Mouse (Mus musculus): ENCODE data around the gene Cdhr3.

Gene Cdhr3

GRCm38 (mm10) chr12:33092775-33093174, at the start of gene Cdhr3:
TSS of gene Cdhr3 (minus strand) at chr12:33092875.
- DNase-seq (ENCODE audit: low spot score): no peak

GRCm38 (mm10) chr12:33139083-33139482, 46.4 kb upstream of the Cdhr3 start:
- DNase-seq (ENCODE audit: low spot score): no peak

GRCm38 (mm10) chr12:33137857-33138256, 45.2 kb upstream of the Cdhr3 start:
- DNase-seq (ENCODE audit: low spot score): no peak

GRCm38 (mm10) chr12:33131796-33132195, 39.1 kb upstream of the Cdhr3 start:
- DNase-seq (ENCODE audit: low spot score): no peak

GRCm38 (mm10) chr12:33130401-33130800, 37.7 kb upstream of the Cdhr3 start:
- no peak for DNase-seq (ENCODE audit: low spot score)

GRCm38 (mm10) chr12:33129410-33129809, 36.7 kb upstream of the Cdhr3 start:
- no peak for DNase-seq (ENCODE audit: low spot score)

- no peak for DNase-seq (ENCODE audit: low spot score)
These were observed 36.0 kb upstream of the Cdhr3 start for GRCm38 (mm10) chr12:33128702-33129101.

- no peak for DNase-seq (ENCODE audit: low spot score)
These were observed 35.4 kb upstream of the Cdhr3 start for GRCm38 (mm10) chr12:33128121-33128520.

GRCm38 (mm10) chr12:33126243-33126642, 33.6 kb upstream of the Cdhr3 start:
- no peak for DNase-seq (ENCODE audit: low spot score)

GRCm38 (mm10) chr12:33125594-33126227, 33.0 kb upstream of the Cdhr3 start:
- DNase-seq (ENCODE audit: low spot score): no peak

GRCm38 (mm10) chr12:33118624-33119301, 26.1 kb upstream of the Cdhr3 start:
- no peak for DNase-seq (ENCODE audit: low spot score)

GRCm38 (mm10) chr12:33110894-33111471, 18.3 kb upstream of the Cdhr3 start:
- no peak for DNase-seq (ENCODE audit: low spot score)

- no peak for DNase-seq (ENCODE audit: low spot score)
These were observed 16.9 kb upstream of the Cdhr3 start for GRCm38 (mm10) chr12:33109531-33109930.

GRCm38 (mm10) chr12:33106438-33107167, 13.9 kb upstream of the Cdhr3 start:
- DNase-seq (ENCODE audit: low spot score): no peak

- DNase-seq (ENCODE audit: low spot score): no peak
These were observed 13.0 kb upstream of the Cdhr3 start for GRCm38 (mm10) chr12:33105724-33106123.

- no peak for DNase-seq (ENCODE audit: low spot score)
These were observed 9.9 kb upstream of the Cdhr3 start for GRCm38 (mm10) chr12:33102342-33103115.

GRCm38 (mm10) chr12:33101627-33102026, 9.0 kb upstream of the Cdhr3 start:
- DNase-seq (ENCODE audit: low spot score): no peak

GRCm38 (mm10) chr12:33096017-33096416, 3.3 kb upstream of the Cdhr3 start:
- DNase-seq (ENCODE audit: low spot score): no peak

GRCm38 (mm10) chr12:33092196-33092595, 479 bp downstream of the Cdhr3 start:
- DNase-seq (ENCODE audit: low spot score): no peak

- DNase-seq (ENCODE audit: low spot score): no peak
These were observed 6.5 kb downstream of the Cdhr3 start for GRCm38 (mm10) chr12:33086151-33086550.

- no peak for DNase-seq (ENCODE audit: low spot score)
These were observed 8.0 kb downstream of the Cdhr3 start for GRCm38 (mm10) chr12:33084683-33085082.

GRCm38 (mm10) chr12:33083362-33083761, 9.3 kb downstream of the Cdhr3 start:
- DNase-seq (ENCODE audit: low spot score): no peak
